Mouse (Mus musculus): ENCODE measurements around the gene Clca4b.
"Not testable (repeated sequence)": the region's sequence is repeated elsewhere in the genome, so short reads cannot be mapped to it uniquely, and the experiment has no call there.

The Clca4b gene

GRCm38 (mm10) chr3:144932335-144932734, at the start of gene Clca4b:
TSS of gene Clca4b (minus strand) at chr3:144932529.
- in situ Hi-C loops (cut with MboI; ENCODE audit: low sequenced_read_pairs) = no loop called here

DNA sequence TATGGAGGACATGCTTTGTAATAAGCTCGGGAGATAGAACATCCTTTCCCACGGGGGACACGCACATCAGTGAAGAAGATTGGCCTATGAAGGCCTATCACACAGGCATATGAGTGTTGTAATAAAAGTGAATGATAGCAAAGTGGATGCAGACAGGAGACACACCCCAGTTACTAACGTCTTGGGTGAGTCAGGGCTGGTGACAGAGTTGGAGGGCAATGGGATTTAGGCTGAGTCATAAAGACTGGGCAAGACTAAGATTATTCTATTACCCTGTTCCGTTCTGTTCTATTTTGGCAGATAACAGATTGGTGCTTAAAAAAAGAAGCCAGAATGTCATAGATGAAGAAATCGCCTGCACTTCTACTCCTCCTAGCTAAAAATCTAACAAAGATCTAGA, 48.2 kb upstream of the Clca4b start:
- in situ Hi-C loops (cut with MboI; ENCODE audit: low sequenced_read_pairs) = no loop called here

- in situ Hi-C loops (cut with MboI; ENCODE audit: low sequenced_read_pairs) = no loop called here
Observed at GRCm38 (mm10) chr3:144977631-144978030, 45.3 kb upstream of the Clca4b start.

- in situ Hi-C loops (cut with MboI; ENCODE audit: low sequenced_read_pairs) = no loop called here
Observed at GRCm38 (mm10) chr3:144976091-144976490, 43.8 kb upstream of the Clca4b start.

GRCm38 (mm10) chr3:144974945-144975344, 42.6 kb upstream of the Clca4b start, which contains the start of gene Clca4a:
TSS of gene Clca4a (minus strand) at chr3:144975045.
- in situ Hi-C loops (cut with MboI; ENCODE audit: low sequenced_read_pairs) = no loop called here

GRCm38 (mm10) chr3:144971553-144972270, 39.4 kb upstream of the Clca4b start:
- in situ Hi-C loops (cut with MboI; ENCODE audit: low sequenced_read_pairs) = no loop called here

GRCm38 (mm10) chr3:144969755-144970154, 37.4 kb upstream of the Clca4b start:
- in situ Hi-C loops (cut with MboI; ENCODE audit: low sequenced_read_pairs) = no loop called here

DNA sequence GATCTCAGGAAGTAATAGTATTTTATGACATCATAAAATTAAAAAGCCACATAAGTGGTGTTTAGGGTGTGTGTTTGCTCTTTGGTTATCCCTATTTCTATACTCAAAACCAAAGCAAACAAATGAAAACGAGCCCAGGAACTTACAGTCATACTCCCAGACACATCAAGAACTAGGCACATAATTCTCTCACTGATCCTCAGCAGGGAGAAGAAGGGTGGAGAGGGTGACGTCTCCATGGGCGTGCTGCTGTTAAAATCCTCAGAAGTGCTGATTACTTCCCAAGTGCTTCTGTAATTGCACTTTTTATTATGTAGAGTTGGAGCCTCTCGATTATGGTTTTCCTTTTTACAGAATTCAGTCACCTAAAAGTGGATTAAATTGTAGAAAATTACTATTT, 33.7 kb upstream of the Clca4b start:
- in situ Hi-C loops (cut with MboI; ENCODE audit: low sequenced_read_pairs) = no loop called here

DNA sequence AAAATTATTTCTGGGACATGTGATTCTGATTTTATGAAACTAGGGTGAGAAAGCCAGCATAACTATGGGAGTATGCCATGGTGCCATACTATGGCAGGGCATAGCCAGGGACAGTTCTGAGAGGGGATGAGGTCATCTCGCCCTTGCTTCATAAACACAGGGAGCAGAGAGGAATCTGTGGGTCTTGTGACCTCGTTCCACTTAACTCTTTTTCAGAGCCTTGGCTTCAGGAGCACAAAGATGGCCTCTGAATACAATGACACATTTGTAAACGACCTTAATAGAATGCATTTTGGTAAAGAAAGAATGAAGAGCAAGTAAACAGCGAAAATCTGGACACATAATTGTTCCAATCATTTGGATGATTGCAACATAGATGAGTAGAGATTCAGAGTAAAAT, 18.5 kb upstream of the Clca4b start:
- in situ Hi-C loops (cut with MboI; ENCODE audit: low sequenced_read_pairs) = no loop called here

GRCm38 (mm10) chr3:144947376-144947775, 15.0 kb upstream of the Clca4b start:
- in situ Hi-C loops (cut with MboI; ENCODE audit: low sequenced_read_pairs) = not testable (repeated sequence)

- in situ Hi-C loops (cut with MboI; ENCODE audit: low sequenced_read_pairs) = not testable (repeated sequence)
Observed at GRCm38 (mm10) chr3:144933625-144934024, 1.3 kb upstream of the Clca4b start.

DNA sequence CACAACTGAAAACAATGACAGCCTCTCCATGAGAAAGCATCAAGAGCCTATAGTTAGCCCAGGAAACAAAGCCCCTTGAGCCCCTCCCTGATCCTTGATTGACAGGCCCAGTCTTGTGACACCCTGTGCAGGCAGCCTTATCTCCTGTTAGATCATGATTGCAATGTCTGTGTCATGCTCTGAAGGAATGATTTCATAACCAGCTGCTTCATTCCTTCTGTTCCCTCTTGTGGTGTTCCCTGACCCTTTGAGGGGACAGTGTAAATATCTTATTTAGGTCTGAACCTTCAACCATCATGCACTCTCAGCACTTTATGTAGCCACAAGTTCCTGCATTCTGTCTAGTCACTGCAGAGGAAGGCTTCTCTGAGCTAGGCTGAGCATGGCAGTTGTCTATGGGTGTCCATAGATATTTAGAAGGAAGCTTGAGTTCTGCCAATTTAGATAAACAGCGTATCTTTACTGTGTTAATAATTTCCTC, 722 bp upstream of the Clca4b start:
- in situ Hi-C loops (cut with MboI; ENCODE audit: low sequenced_read_pairs) = no loop called here

DNA sequence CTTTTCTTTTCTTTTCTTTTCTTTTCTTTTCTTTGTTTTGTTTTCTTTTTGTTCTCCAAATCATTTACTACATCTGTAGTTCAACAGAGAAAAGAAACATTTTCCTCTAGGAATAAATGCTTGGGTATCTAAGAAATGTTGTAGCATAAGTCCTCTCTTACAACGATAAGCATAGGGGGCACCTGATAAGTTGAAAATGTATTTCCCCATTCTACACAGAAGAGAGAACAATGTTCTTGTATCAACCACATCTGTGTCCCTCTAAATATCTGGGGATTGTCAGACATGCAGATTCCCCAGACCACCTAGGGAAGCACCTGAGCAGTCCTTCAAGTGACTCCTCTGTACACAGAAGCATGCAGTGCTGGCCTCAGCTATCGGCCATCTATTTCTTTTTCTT, 18.3 kb downstream of the Clca4b start:
- in situ Hi-C loops (cut with MboI; ENCODE audit: low sequenced_read_pairs) = no loop called here

DNA sequence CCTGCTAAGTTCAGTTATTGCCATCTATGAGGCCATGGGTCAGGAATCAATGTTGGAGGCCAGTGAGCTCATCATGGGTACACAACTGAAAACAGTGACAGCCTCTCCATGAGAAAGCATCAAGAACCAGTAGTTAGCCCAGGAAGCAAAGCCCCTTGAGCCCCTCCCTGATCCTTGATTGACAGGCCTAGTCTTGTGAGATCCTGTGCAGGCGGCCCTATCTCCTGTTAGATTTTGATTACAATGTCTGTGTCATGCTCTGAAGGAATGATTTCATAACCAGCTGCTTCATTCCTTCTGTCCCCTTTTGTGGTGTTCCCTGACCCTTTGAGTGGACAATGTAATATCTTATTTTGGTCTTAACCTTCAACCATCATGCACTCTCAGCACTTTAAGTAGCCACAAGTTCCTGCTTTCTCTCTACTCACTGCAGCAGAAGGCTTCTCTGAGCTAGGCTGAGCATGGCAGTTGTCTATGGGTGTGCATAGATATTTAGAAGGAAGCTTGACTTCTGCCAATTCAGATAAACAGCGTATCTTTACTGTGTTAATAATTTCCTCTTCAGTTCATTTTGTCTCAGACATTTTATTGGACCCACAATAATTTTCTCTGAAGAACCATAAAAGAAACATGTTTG, 35.2 kb downstream of the Clca4b start:
- in situ Hi-C loops (cut with MboI; ENCODE audit: low sequenced_read_pairs) = no loop called here

GRCm38 (mm10) chr3:144890246-144890758, 42.0 kb downstream of the Clca4b start:
- in situ Hi-C loops (cut with MboI; ENCODE audit: low sequenced_read_pairs) = no loop called here

- in situ Hi-C loops (cut with MboI; ENCODE audit: low sequenced_read_pairs) = no loop called here
Observed at GRCm38 (mm10) chr3:144886957-144887356, 45.4 kb downstream of the Clca4b start.

DNA sequence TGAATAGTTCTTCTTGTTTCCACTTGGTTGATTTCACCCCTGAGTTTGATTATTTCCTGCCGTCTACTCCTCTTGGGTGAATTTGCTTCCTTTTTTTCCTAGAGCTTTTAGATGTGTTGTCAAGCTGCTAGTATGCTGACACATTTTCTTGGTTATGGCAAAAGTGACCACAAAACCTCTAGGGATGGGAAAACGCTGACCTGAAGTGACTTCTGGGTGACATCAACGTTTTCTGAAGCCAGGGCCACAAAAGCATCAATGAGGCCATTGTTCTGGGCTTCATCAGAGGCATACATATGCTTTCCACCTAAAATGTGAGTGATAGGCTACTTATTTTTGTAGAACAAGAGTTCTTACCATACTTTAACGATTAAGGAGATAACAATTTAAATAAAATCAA, 60.3 kb downstream of the Clca4b start:
- in situ Hi-C loops (cut with MboI; ENCODE audit: low sequenced_read_pairs) = not testable (repeated sequence)

Measured in CH12F3 (cell line).